Mouse (Mus musculus) left cerebral cortex, postnatal 14 days (tissue): ENCODE results near the gene Hs3st1. TPM values are rescaled to one million over a fixed set of nuclear protein-coding genes. Genes with fewer than 3 reads are reported as not detected.
A peak's percentile ranks its signal among the peaks of the same experiment; 100 is the strongest.
"Not testable (repeated sequence)": the region's sequence is repeated elsewhere in the genome, so short reads cannot be mapped to it uniquely, and the experiment has no call there.

ENCODE experiments used
- DNase-seq, 2 experiments: peaks; one replicate each; pipeline ENCODE4 v3.0.0; 2021 to 2022; ENCODE audit warnings: low spot score in 2 of 2, mixed read lengths in 1 of 2
- intact Hi-C: fragments of 180-260 bp; cut with DNase I; formaldehyde crosslinking; loops from one replicate; pipeline ENCODE4 v1.15.1; 2025
- long read RNA-seq, 2 experiments: library from polyadenylated mRNA; stranded (forward); transcript quantifications; one replicate each; pipeline ENCODE4 v2.0.0; 2021
- total RNA-seq, 2 experiments: library from RNA; stranded (reverse); gene quantifications; 2 replicates each; pipeline ENCODE4 v1.2.3; 2021

The Hs3st1 gene
- 10 to 100 TPM; 48.3 to 52.8 TPM for total RNA-seq
- long read RNA-seq, experiment 1, transcript Hs3st1-201 (2 exons, 1,684 nt) = major isoform, 37 of 40 reads
- long read RNA-seq, experiment 1, partial matches to known transcripts = 0 of 40 reads
- long read RNA-seq, experiment 1, other reads (novel, unspliced or antisense) = 3 of 40 reads
- long read RNA-seq, experiment 2, transcript Hs3st1-201 (2 exons, 1,684 nt) = major isoform, 34 of 36 reads
- long read RNA-seq, experiment 2, partial matches to known transcripts = 0 of 36 reads
- long read RNA-seq, experiment 2, other reads (novel, unspliced or antisense) = 2 of 36 reads

- intact Hi-C loops = not testable (repeated sequence)
Measured at GRCm38 (mm10) chr5:39755375-39755774, at the start of gene Hs3st1. Hs3st1 (minus strand) TSS chr5:39755475.

GRCm38 (mm10) chr5:39804663-39805062 is 49.4 kb upstream of the Hs3st1 start:
- intact Hi-C loops = no loop called here
- no peak for DNase-seq

More at GRCm38 (mm10) chr5:39755375-39755774, at the start of gene Hs3st1:
- DNase-seq = not testable (repeated sequence)

- intact Hi-C loops = no loop called here
- DNase-seq = no peak
Measured at GRCm38 (mm10) chr5:39803941-39804340, 48.7 kb upstream of the Hs3st1 start.

GRCm38 (mm10) chr5:39803457-39803856 is 48.2 kb upstream of the Hs3st1 start:
- DNase-seq = peak; percentile 25 to 75
- intact Hi-C loops = no loop called here

GRCm38 (mm10) chr5:39802110-39802509 is 46.8 kb upstream of the Hs3st1 start:
- intact Hi-C loops = no loop called here
- DNase-seq = no peak

- intact Hi-C loops = no loop called here
- DNase-seq = peak; percentile 12 to 28
Measured at GRCm38 (mm10) chr5:39777094-39777710, 21.9 kb upstream of the Hs3st1 start.

- intact Hi-C loops = no loop called here
- DNase-seq = peak in 1 of 2 experiments; percentile 3
Measured at GRCm38 (mm10) chr5:39771680-39772348, 16.5 kb upstream of the Hs3st1 start.

- intact Hi-C loops = no loop called here
- DNase-seq = no peak
Measured at GRCm38 (mm10) chr5:39761682-39762456, 6.6 kb upstream of the Hs3st1 start.

- intact Hi-C loops = no loop called here
- no peak for DNase-seq
Measured at GRCm38 (mm10) chr5:39758890-39759475, 3.7 kb upstream of the Hs3st1 start.

- peak in 1 of 2 experiments; percentile 45 for DNase-seq
- intact Hi-C loops = no loop called here
Measured at GRCm38 (mm10) chr5:39736843-39737242, 18.4 kb downstream of the Hs3st1 start.

- intact Hi-C loops = no loop called here
- no peak for DNase-seq
Measured at GRCm38 (mm10) chr5:39733750-39734443, 21.4 kb downstream of the Hs3st1 start.

- DNase-seq = no peak
- intact Hi-C loops = no loop called here
Measured at GRCm38 (mm10) chr5:39733013-39733749, 22.1 kb downstream of the Hs3st1 start.

- intact Hi-C loops = no loop called here
- no peak for DNase-seq
Measured at GRCm38 (mm10) chr5:39715694-39716550, 39.4 kb downstream of the Hs3st1 start.

GRCm38 (mm10) chr5:39715193-39715592 is 40.1 kb downstream of the Hs3st1 start:
- intact Hi-C loops = no loop called here
- DNase-seq = no peak

- DNase-seq = no peak
- intact Hi-C loops = no loop called here
Measured at GRCm38 (mm10) chr5:39705539-39705938, 49.7 kb downstream of the Hs3st1 start.

GRCm38 (mm10) chr5:39660826-39661225 is 94.4 kb downstream of the Hs3st1 start:
- intact Hi-C loops = no loop called here

GRCm38 (mm10) chr5:39659417-39659816 is 95.9 kb downstream of the Hs3st1 start:
- no peak for DNase-seq
- intact Hi-C loops = loop anchor here (10.0 kb wide), 1 partner anchor 205 kb away; no protein-coding TSS in a partner anchor

More at GRCm38 (mm10) chr5:39660826-39661225, 94.4 kb downstream of the Hs3st1 start:
- no peak for DNase-seq
